Mouse (Mus musculus) small intestine, adult 2 months (tissue): ENCODE measurements around the gene En1.

ENCODE experiments used
- CTCF ChIP-seq: fragments of 200-500 bp; IDR thresholded peaks from 2 replicates; pipeline ENCODE4 v1.5.1; 2012; ENCODE audit warnings: low read depth, mild to moderate bottlenecking, control low read depth, inconsistent platforms, low read length, moderate library complexity, mixed read lengths; ENCODE audit not compliant: insufficient replicate concordance, insufficient read length; ENCODE audit errors: extremely low read depth
- POLR2A ChIP-seq: fragments of 200-500 bp; IDR thresholded peaks from 2 replicates; pipeline ENCODE4 v1.6.1; 2012; ENCODE audit warnings: low read depth, mild to moderate bottlenecking, control low read depth, inconsistent platforms, low read length, moderate library complexity

- TF ChIP-seq CTCF = no peak
- TF ChIP-seq POLR2A = no peak
These were observed 41.2 kb downstream of the En1 start for GRCm38 (mm10) chr1:120643380-120643779.
